Mouse (Mus musculus): ENCODE results near the gene Gm21970.

DNA sequence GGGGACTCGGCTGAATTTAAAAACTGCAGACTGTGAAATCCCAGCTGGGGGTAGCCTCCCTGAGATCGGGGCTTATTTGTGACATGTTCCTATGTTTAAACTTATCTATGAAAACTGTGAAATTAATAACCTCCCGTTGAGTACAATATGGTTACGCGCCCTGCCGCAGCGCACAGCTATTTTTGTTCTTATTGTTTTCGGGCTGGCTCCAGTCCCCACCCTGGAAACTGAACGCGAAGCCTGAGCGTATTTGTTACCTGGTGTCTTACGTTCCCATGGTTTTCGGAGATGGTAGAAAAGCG, 43.3 kb upstream of the Gm21970 start:
- TF ChIP-seq CTCF (IDR thresholded peaks at IDR 0.05; ENCODE audit: low read depth, low read length) (no peak), POLR2AphosphoS5 (IDR thresholded peaks at IDR 0.05; ENCODE audit: insufficient replicate concordance, low read depth, low read length) (no peak), GATA1 (IDR thresholded peaks at IDR 0.05; ENCODE audit: borderline replicate concordance, low read length) (no peak)

All from G1E (cell line).